Mouse (Mus musculus): ENCODE measurements around the gene Esrrg. TPM values are rescaled to one million over a fixed set of nuclear protein-coding genes. Genes with fewer than 3 reads are reported as not detected.
A peak's percentile ranks its signal among the peaks of the same experiment; 100 is the strongest.

The Esrrg gene
- total RNA-seq, 1 experiment from 2014 or later = 19.4 TPM

- no peak for DNase-seq
These were observed 98.6 kb downstream of the Esrrg start for GRCm38 (mm10) chr1:187707176-187707575.

- no peak for DNase-seq
These were observed 101.9 kb downstream of the Esrrg start for GRCm38 (mm10) chr1:187710434-187710948.

DNA sequence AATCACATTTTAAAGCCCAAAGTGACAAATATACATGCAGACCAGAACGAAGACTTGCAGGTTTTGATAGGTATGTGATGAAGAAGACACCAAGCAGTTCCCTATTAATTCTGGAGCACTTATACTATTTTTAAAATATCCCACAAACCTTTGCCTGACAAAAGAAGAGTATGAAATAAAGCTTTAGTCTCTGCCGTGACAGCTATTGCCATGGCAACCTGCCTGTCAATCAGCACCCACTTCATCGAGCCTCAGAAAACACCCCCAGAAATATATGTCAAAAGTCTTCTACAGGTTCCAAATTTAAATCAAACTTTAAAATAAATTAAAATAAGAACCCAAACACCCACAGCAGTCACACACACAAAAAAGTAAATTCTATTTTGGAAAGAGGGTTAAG lies 112.4 kb downstream of the Esrrg start:
- DNase-seq = no peak

DNA sequence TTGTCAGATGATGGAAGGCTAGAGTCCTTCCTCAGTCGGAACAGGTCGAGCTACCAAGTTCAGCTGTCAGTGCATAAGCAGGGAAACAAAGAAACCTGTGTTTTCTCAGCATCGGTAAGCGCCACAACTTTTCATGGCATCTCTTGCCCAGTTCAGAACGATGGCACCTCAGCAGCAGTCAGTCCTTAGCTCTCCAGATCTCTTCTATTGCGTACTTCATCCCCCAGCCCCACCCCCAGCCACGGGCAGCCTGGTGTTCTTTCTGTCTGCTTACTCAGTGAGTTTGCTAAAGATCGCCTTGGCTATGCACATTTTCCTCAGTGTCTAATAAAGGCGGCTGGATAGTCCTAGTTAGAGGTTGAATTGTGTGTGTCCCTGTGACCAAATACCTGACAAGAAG lies 113.4 kb downstream of the Esrrg start:
- no peak for DNase-seq

- no peak for DNase-seq
These were observed 116.1 kb downstream of the Esrrg start for GRCm38 (mm10) chr1:187724651-187725050.

- no peak for DNase-seq
These were observed 116.8 kb downstream of the Esrrg start for GRCm38 (mm10) chr1:187725351-187725750.

DNA sequence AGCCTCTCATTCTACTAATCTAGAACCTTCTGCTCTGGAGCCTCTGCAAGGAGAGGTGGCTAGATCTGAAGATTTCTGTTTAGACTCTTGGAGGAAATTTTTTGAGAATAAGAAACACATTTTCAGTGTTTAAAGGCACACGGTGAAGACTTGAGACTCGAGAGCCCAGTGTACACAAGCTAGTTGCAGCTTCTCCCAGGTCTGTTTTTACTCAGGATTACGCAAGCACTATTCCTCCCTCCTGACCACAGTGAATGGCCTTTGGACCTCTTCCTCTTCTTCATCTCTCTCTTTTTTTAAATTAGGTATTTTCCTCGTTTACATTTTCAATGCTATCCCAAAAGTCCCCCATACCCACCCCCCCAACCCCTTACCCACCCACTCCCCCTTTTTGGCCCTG lies 122.6 kb downstream of the Esrrg start:
- DNase-seq = no peak

DNA sequence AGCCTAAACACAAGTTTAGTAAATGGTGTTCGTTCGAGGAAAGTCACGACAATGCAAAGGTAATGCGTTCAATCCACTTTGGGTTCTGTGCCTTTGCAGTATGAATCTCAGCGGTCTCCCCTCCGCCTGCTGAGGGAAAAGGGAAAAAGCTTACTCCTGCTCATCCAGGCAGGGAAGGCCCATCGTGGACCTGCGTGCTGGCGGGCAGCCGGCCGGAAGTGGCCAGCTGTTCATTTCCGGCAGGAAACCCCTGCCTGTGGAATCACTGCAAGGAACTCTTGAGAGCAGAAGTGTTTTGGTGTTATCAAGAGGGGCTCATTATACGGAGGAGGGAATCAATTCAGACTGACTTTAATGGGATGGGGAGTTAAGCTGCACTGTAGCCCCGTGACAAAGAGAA lies 127.9 kb downstream of the Esrrg start:
- DNase-seq = no peak

DNA sequence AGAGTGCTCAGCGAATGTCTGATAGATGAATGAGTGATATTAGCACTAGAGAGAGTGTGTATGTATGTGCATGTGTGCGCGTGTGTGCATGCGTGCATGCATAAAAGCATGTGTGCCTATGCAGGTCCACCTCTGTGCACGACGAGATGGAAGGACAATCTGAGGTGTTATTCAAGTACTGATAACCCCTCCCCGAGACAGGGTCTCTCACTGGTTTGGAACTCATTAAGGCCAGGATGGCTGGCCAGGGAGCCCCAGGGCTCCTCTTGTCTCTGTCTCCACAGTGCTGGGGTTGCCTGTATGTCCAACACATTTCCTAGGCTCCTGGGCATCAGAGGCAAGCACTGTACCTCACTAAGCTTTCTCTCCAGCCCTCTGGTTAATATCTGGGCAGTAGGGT lies 128.7 kb downstream of the Esrrg start:
- DNase-seq = no peak

DNA sequence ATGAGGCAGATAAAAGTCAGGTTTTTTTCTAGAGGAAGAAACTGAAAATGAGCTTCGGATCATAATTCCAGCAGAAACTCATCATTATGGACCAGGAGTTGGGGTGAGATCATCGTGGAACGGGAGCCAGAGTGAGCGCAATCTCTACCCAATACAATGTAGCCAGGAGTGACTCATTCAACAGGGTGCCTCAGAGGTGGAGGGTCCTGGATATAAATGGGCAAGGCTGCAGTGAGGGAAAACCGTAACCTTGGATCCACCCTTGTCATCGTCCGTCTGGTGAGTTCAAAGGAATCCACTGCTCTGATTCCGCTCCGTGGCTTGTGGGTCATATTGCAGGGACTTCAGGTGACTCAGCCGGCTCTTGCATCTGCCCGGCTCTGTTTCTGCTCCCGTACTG lies 131.9 kb downstream of the Esrrg start:
- DNase-seq = peak; percentile 44

- no peak for DNase-seq
These were observed 132.7 kb downstream of the Esrrg start for GRCm38 (mm10) chr1:187741306-187741705.

GRCm38 (mm10) chr1:187742071-187742470 lies 133.5 kb downstream of the Esrrg start:
- DNase-seq = no peak

- no peak for DNase-seq
These were observed 140.7 kb downstream of the Esrrg start for GRCm38 (mm10) chr1:187749294-187749693.

DNA sequence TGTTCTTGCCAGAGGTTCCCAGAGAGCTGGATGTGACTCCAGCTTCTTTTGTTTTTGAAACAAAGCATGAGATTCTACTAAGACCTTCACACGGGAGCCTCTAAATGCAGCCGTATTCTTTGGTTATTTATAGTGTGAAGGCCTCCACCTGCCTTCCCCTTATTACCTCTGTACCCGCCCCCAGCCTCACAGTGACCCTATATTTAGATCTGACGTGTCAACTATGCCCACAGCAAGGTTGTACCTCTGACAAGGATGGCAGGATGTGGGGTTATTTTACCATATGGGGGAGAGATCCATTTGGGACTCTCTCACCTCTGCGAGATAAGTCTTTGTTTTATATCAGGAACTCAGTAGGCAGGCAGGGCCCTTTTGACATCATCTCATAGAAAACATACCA lies 141.3 kb downstream of the Esrrg start:
- DNase-seq = no peak

DNA sequence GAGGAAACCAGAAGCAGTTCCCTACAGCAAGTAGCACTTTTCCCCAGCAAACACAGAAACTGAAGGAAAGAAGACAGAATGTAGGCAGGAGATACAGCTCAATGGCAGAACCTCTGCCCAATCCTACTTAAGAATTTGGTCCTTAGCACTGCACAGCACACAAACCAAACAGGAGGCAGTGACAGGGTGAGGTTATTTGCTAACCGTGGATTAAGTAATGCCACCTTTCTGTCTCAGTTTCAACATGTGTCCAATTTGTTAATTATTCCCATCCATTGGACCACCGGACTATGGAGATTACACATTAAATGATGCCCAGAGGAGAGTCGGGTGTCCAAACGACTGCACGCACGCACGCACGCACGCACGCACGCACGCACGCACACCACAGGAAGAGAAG lies 146.9 kb downstream of the Esrrg start:
- DNase-seq = no peak

- DNase-seq = no peak
These were observed 149.4 kb downstream of the Esrrg start for GRCm38 (mm10) chr1:187757981-187758380.

DNA sequence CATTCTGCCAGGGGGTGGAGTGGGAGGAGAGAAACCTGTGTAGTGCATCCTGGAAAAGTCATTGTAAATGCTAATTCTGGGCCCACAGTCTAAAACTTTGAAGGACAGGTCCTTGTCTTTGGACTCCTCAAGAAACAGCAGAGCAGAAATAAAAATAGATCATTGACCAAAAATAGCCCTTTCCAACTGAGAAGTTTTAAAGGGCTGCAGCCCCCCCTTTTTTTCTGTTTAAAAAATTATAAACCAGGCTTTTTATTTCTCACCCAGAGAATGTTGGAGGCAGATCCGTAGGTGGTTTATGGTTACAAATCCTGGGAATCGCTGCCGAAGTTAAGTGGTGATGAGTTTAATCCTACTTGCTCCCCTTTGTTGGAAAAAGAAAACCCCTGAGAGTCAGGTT lies 150.0 kb downstream of the Esrrg start:
- no peak for DNase-seq

DNA sequence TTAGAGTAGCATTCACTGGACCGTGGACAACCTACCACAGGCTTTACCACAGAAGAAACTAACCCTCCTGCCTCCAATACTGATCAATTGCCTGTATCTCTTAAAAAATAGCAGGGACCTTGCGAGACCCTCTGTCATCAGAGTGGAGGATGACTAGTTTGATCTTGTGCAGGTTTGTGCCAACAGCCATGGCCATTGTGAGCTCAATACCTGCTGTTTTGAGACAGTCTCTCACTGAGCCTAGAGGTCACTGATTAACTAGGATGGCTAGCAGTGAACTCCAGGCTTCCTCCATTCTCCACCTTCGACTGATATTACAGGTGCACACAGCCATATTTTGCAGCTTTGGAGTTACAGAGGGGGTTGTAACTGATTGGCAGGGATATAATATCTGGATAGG lies 150.9 kb downstream of the Esrrg start:
- no peak for DNase-seq

DNA sequence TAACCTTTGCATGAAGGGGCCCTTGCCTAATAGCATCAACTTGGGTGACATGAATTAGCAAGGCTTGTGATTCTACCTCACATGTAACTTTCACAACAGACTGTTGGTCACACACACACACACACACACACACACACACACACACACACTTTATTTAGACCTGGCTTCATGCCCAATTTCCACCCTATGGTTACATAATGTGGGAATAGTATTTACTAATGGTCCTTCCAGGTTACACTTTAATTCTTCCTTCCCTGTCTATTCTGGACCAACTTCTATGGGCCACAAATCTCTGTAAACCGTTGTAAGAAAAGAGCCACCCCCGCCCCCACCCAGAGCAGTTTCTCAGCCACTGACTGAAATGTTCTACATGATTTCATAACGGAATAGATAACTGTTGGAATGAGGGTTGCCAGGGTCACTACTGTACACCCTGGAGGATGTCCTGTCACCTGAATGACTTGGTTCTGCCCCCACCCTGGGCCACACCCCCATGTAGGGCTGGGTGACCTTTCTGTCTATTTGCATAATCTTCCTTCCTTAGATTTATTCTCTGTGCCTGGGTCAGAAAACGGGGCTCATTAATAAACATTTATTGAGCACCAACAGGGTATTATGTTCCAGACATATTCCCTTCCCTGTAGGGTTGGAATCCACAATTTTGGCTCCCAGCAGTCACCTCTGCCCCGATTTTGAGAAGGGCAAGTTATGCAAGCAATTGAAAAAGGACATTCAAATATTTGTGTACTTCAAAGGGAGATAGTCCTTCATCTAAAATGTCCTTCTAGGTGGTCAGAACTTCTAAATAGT lies 154.3 kb downstream of the Esrrg start:
- DNase-seq = no peak

GRCm38 (mm10) chr1:187763451-187763755 lies 154.8 kb downstream of the Esrrg start:
- DNase-seq = no peak

GRCm38 (mm10) chr1:187763821-187764220 lies 155.2 kb downstream of the Esrrg start:
- no peak for DNase-seq

GRCm38 (mm10) chr1:187765577-187765976 lies 157.0 kb downstream of the Esrrg start:
- no peak for DNase-seq

- no peak for DNase-seq
These were observed 158.8 kb downstream of the Esrrg start for GRCm38 (mm10) chr1:187767355-187767754.

DNA sequence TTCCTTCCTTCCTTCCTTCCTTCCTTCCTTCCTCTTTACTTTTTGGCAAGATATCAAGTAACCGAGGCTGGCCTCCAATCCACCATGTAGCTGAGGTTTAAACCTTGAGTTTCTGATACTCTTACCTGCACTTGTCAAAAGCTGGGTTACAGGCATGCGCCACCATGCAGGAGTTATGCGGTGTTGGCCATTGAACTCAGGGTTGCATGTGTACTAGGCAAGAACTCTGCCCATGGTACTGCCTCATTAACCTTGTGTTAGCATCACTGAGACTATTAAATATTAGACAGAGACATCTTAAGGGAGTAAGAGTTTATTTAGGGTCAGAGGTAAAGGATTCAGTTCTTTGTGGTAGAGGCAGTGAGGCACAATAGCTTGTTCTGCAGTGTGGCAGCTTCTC lies 161.6 kb downstream of the Esrrg start:
- DNase-seq = no peak

- DNase-seq = no peak
These were observed 162.5 kb downstream of the Esrrg start for GRCm38 (mm10) chr1:187771067-187771466.
